Mouse (Mus musculus) fibroblast of lung, adult 2 months (primary cell): ENCODE data around the gene Sec62.
"Not testable (repeated sequence)": the region's sequence is repeated elsewhere in the genome, so short reads cannot be mapped to it uniquely, and the experiment has no call there.

Source experiments
- DNase-seq: peaks from one replicate; pipeline ENCODE4 v3.0.0-alpha.2; 2011; ENCODE audit warnings: low read depth

Sec62 gene

GRCm38 (mm10) chr3:30831848-30832606 lies 39.4 kb downstream of the Sec62 start:
- DNase-seq: no peak

GRCm38 (mm10) chr3:30833254-30833653 lies 40.6 kb downstream of the Sec62 start:
- no peak for DNase-seq

- DNase-seq: no peak
Observed at GRCm38 (mm10) chr3:30845755-30846154, 53.1 kb downstream of the Sec62 start.

- no peak for DNase-seq
Observed at GRCm38 (mm10) chr3:30847413-30847812, 54.7 kb downstream of the Sec62 start.

- DNase-seq: no peak
Observed at GRCm38 (mm10) chr3:30851422-30851821, 58.7 kb downstream of the Sec62 start.

- no peak for DNase-seq
Observed at GRCm38 (mm10) chr3:30853596-30853995, 60.9 kb downstream of the Sec62 start.

- no peak for DNase-seq
Observed at GRCm38 (mm10) chr3:30855604-30856458, 63.2 kb downstream of the Sec62 start, which contains the start of gene Gpr160. TSS of gene Gpr160 (plus strand) at chr3:30855950.

- DNase-seq: not testable (repeated sequence)
Observed at GRCm38 (mm10) chr3:30859599-30859998, 66.9 kb downstream of the Sec62 start.

GRCm38 (mm10) chr3:30860705-30861104 lies 68.0 kb downstream of the Sec62 start:
- no peak for DNase-seq

GRCm38 (mm10) chr3:30863712-30864435 lies 71.2 kb downstream of the Sec62 start:
- no peak for DNase-seq

GRCm38 (mm10) chr3:30864640-30865039 lies 72.0 kb downstream of the Sec62 start:
- no peak for DNase-seq

GRCm38 (mm10) chr3:30868176-30868575 lies 75.5 kb downstream of the Sec62 start:
- no peak for DNase-seq

GRCm38 (mm10) chr3:30868625-30869024 lies 76.0 kb downstream of the Sec62 start:
- DNase-seq: no peak

GRCm38 (mm10) chr3:30869995-30870394 lies 77.3 kb downstream of the Sec62 start:
- DNase-seq: no peak
